Mouse (Mus musculus) heart, postnatal 4 days (tissue): ENCODE measurements around the gene Gsdme. TPM values are rescaled to one million over a fixed set of nuclear protein-coding genes. Genes with fewer than 3 reads are reported as not detected.

Experiments used
- DNase-seq: peaks from one replicate; pipeline ENCODE4 v3.0.0; 2021
- total RNA-seq, 2 experiments: library from RNA; stranded (reverse); gene quantifications; 2 replicates each; pipeline ENCODE4 v1.2.3; 2021

Gsdme gene
- total RNA-seq, 2 experiments from 2014 or later, result 0.57 to 0.61 TPM

DNA sequence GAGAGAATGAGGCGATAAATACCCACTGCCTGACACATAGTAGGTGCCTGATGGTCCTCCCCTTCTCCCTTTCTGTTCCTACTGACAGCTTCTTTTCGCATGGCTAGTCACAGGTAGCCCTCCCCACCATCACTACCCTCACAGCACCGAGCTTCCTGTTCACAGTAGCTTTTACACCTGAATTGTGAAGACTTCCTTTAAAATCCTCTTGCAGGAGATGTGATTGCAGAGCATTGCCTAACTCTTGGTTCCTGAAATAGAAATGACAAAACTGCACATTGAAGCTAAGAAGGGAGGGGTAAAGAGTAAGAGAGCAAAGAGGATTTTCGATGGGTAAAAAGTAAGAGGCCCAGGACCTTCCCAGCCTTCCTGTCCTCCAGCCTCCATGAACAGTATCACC, 18.7 kb downstream of the Gsdme start:
- DNase-seq, result no peak

DNA sequence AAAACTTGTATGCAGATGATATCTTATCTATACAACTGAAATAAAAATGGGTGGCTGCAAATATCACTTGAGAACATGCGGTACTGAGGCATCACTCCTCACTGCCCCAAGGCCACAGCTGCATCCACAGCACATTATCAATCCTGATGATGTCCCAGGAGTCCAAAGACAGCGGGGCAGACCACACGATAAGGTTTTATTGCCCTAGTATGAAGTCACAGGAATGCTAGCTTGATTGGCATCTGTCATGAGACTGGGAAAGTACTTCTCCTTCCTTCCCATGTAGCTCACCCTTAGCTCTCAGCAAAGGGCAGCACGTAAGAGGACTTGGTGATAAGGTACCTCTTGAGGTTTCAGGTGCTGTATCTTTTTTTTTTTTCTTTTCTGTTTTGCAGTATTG, 19.5 kb downstream of the Gsdme start:
- DNase-seq, result no peak

DNA sequence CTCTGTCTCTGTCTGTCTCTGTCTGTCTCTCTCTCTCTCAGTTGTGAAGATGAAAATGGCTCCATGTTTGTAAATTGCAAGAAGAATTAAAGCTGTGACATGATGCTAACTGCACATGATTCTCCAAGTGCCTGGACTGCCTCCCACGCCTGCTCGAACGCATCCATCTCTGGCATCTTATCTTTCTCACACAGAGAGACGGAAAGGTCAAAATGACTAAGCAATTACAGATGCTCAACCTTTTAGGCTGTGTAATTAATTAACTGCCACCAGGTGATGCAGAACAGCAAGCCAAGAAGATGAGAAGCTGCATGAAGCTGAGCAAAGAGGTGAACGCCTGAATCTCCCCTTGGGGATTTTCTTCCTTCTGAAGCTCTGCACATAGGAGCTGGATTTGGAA, 23.2 kb downstream of the Gsdme start:
- DNase-seq, result no peak

DNA sequence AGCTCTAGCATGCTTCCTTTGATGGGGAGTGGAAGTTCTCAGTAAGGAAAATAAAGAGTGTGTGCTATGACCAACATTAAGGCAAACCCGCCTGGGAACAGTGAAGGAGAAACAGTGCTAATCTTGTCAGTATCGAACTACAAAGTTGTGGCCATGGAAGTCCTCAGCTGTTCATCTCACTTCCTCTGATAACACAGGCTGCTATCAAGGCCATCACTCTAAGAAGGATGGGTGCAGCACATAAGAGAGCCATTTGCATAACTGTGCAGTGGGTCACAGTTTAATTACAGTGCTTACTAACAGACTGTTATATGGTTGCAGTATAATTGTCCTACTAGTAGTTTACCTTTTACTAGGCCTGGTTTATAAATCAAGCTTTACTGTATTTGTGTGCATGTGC, 23.8 kb downstream of the Gsdme start:
- DNase-seq, result no peak

DNA sequence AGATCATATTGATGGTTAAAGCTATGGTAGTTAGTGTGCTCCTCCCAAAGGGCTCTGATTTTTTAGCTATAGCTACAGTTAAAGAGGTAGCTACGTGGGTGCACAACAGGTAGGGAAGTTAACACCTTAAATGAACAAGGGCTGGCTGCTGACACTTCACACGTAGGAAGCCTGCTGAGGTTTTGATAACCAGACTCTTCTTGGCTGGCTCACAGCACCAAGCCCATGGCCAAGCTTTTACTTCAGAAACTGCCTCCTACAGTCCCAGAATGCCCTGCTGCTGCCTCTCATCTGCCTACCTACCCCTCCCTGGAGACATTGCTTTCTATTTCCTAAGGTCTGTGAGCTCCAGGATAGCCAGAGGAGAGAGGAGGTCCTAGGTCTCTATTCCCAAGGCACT, 25.7 kb downstream of the Gsdme start:
- DNase-seq, result no peak

DNA sequence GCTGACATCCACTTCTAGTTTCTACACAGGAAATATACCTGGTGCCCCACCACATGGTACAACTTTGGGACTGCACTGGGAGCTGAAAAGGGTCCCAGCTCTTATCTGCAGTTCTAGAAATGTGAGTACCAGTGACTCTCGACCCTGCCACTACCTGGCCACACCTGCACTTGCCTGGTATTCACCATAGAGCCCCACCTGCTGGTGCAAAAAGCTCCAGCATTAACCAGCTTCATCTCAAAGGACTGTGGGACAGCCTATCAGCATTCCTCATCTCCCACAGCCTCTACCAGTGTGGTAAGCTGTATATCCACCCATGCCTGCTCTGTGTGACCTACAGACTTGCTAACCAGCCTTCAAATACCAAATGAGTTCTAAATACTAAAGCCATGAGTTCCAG, 30.7 kb downstream of the Gsdme start:
- no peak for DNase-seq

DNA sequence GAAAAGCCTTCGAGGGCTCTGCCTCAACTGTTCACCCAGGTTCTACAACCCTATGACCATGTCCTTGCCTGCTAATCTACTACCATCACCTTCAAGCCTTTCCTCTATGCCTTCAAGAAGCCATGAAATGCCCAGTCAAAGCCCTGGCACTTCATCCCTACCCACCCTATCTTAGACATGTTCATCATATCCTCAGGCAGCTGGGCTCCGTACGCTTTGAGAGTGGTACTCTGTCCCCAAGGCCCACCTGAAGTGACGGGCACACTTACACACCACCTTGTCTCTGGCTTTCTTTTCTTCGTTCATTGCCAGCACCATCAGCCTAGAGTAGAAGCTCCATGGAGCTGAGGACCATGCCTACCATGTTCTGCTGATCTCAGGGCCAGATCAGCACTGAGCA, 32.4 kb downstream of the Gsdme start:
- DNase-seq, result no peak

DNA sequence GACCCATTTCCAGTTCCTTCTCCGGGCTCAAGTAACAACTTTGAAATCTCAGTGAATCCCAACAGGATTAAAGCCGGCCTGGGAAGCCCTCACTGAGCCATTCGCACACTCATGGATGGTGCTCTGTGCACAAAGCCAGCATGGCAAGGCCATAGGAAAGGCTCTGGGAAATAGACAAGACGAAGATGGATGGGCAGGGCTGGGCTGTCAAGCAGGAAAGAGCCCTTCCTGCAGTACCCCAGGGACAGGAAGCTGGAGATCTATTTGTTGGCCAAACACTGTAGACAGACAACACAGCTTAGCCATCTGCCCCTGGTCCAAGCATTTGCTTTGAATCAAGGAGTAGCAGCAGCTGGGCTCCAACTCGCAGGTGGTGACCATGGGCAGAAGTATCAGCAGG, 35.5 kb downstream of the Gsdme start:
- no peak for DNase-seq

DNA sequence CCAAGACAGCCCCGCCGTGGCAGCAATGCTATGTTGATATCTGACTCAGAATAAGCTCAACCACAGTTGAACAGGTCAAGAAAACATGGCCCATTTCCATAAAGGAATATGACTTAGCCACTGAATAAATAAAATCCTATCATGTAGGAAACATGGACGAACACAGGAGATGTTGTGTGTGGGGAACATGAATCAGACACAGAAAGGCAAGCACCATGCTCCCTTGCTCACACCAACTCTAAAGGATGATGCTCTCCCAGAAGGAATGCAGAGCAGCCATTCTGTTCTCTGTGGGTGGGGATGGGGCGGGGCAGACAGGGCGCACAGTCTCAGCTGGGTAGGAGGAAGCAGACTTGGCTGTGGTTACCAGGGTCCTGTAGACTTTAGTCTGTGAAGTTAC, 38.4 kb downstream of the Gsdme start:
- no peak for DNase-seq

DNA sequence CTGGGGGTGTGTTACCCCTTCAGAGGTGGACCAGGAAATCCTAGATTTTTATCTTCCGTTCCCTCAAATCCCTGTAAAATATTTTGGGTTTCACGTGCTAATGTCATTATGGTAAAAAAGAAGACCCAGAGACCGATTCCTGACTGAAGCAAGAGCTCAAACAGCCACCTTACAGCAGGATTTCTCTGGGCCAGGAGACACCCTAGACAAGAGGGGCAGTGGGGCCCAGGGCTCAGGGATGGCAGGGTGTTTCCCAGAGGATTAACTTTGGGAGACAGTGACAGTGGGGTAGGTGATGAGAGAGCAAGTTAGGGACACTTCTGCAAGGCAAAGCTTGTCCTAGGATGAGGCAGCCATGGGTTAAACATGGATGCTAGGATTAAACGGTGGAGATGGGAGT, 40.1 kb downstream of the Gsdme start:
- no peak for DNase-seq

DNA sequence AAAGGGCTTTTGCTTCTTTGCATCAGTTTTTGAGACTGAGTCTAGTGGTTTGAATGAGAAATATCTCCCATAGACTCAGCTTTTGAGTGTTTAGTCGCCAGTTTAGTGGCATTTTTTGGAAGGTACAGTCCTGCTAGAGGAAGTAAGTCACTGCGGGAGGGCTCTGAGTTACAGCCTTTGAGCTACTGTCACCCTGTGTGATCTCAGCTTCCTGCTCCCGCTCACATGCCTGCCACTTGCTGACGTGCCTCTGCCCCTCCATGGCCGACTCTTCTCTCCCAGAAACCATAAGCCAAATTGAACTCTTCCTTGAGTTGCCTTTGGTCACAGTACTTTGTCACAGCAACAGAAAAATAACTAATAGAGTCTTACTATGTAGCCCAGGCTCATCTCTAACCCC, 40.7 kb downstream of the Gsdme start:
- DNase-seq, result no peak

DNA sequence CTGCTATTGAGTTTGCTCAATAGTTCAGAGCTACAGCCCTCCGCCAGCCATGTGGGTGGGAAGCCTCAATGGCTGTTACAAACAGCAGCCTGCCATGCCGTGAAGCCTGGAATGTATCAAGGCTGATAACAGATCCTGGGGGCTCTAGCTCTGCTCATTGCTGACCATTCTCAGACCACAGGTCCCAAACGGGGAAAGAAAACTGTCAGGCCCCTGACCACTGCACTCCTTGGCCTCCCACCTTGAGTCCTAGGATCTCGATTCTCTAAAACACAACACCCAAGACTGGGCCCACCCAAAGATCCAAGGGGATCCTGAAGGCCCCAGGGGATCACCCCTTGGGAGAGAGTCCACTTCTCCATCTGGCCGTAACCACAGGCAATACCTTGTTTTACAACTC, 41.3 kb downstream of the Gsdme start:
- no peak for DNase-seq

DNA sequence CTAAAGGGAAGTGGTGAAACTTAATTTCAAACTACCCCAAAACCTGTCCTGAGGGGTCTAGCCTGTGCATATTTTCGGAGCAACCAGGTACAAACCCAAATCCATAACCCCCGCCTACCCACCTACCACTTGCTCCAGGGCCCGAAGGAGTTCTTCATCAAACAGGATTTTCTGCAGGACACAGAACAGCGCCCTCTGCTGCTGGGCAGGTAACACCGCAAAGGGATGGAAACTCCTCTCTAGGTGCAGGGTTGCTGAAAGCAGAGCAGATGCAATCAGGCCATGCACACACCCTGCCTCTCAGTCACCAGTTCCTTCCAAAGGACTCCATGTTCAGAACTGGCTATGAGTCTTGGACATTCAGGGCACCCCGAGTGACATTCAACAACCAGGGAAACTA, 42.8 kb downstream of the Gsdme start:
- DNase-seq, result peak; percentile 55

DNA sequence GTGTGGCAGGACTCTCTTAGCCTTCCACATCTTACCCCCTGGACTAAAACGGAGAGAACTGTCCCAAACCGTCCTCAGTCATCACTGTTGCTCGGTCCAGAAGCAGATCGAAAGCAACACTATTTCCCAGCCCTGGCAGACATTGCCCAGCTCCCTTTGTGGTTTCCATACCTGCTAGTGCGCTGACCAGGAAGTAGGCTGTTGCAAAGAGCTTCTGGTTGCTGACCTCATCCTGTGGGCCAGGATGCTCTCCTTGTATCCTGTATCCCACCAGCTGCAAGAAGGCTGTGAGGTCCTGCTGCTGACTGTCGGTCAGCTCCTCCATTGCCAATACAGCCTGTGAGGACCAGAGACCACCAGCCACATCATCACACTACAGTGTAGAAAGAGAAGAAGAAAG, 44.6 kb downstream of the Gsdme start:
- DNase-seq, result no peak

DNA sequence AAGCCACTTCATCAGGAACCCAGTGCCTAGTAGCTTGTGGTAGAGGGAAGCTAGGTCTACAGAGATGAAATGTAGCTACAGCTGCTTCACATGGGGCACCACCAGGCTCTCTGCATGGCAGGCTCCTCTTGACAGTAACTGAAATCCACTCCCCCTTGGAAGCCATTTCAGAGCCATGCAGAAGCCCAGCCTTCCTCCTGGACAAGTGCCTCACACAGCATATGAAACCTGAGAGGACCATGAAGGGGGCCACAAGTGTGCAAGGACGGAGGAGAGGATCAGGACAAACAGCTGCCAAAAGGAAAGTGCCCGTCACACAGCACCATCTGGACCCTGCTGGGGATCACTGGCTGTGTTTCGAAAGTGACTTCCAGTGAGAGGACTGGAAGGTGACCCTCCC, 45.0 kb downstream of the Gsdme start:
- no peak for DNase-seq

DNA sequence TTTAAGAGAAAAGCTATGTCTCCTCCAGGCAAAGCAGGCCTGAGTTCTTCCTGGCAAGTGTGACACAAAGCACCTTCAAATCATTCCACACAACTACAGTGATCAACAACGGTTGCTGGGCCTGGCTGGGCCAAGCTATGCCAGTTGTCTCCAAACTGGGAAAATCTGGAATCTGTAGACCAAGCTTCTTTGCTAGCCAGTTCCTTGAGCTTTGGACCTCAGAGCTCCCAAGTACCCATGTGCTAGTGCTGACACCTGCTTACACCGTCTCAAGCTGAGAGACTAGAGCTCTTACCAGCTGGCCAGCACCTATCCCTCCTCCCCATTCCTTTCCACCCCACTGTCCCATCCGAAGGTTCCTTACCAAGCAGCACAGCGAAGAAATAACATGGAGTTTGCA, 47.7 kb downstream of the Gsdme start:
- DNase-seq, result no peak

DNA sequence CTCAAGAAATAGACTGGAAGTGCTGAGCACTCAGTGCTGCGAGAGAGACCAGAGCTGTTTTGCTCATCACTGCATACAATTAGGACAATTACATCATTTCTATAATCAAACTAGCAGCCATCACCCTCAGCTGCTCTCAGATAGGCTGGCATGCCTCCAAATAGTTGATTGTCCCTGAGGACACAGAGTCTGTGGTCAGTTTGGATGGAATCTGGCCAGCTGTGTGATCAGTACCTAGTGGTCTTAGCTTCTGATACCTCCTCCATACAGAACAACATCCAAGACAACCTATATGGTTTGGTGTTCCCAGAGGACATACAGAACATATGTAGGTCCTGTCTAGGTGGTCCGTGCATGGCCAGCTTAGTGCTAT, 48.3 kb downstream of the Gsdme start:
- peak; percentile 53 for DNase-seq

DNA sequence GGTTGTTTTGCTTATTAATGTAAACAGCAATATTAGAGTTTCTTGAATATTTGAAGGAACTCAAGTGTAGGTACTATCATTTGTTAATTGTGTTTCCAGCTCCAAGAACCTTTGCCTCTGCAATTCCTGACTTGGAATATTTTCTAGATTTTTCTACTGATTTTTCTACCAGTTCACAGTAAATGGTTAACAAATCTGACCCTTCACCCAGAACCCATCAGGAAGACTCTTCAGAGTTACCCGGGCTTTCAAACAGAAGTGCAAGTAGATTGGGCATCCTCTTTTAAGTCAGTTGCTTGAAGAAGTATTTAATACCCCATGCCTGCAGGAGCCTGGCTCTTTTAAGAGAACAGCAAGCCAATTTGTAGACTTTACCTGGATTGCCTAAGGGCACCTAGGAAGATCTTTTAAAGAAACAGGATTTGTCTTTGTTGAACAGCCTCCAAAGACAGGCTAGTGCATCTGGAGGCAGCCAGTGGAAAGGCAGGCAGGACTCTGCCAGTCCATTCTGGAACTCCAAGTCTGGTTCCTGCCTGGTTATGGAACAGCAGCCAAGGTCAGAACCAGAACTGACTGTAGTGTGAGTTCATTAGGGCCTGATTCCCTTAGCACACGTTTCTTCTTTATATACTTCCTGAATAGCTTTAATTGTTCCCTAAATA, 48.8 kb downstream of the Gsdme start:
- DNase-seq, result no peak

DNA sequence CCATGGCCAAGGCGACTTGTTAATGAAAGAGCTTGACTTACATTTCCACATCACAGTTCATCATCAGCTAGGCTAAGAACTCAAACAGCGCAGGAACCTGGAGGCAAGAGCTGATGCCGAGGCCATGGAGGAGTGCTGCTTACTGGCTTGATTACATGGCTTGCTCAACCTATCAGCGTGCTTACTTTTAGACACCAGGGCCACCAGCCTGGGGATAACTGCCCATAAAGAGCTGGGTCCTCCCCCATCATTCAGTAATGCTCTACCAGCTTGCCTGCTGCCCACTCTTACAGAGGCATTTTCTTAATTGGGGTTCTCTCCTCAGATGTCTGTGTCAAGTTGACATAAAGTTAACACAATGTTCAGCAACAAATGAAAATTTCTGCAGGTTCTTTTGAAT, 58.6 kb downstream of the Gsdme start:
- no peak for DNase-seq

DNA sequence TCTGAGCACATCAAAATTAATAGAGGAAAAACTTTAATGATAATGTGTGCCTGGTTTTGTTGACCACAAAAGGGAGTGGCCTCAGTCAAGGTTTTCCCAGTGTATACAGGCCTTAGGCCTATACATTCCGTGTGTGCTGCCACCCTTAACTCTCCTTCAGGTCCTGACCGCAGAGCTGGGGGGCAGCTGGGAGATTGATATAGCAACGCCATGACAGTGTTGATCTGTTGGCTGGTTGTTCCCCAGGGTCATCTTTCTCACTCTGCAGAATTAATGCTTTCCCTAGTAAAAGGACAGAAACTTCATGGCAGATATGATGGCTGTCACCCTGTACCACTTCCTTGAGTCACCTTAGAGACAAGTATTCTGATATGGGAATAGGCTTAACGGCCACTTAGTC, 59.3 kb downstream of the Gsdme start:
- no peak for DNase-seq

DNA sequence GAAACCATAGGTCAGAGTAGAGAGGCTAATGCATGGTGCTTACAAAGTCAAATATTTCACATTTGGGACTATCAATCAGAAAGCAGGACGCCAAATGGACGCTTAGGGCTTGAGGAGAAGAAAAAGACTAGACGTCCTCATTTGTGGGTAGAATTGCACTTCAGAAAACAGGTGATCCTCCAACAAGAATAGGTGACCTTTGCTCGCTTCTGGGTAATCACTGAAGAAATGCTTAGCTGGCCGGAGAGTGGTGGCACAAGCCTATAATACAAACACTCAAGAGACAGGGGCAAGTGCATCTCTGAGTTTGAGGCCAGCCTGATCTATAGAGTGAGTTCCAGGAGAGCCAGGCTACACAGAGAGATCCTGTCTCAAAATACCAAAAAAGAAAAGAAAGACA, 69.8 kb downstream of the Gsdme start:
- DNase-seq, result no peak

DNA sequence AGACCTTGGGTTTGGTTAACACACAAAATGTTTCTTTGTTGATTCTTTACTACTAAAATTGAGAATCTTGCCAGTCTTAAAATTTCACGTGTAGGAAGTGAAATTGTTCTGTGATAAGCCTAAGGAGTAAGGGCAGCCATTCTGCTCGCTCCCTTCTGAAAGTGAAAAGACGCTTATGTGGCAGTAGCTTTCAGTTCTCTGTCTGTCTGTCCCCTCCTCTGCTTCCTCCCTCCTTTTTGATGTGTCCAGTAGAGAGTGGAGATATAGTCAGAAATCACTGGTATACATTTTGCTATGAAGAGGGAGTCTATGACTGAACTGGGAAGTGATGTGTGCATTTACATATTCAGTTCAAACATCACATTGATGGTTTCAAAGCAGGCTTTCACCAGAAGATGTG, 70.8 kb downstream of the Gsdme start:
- no peak for DNase-seq

DNA sequence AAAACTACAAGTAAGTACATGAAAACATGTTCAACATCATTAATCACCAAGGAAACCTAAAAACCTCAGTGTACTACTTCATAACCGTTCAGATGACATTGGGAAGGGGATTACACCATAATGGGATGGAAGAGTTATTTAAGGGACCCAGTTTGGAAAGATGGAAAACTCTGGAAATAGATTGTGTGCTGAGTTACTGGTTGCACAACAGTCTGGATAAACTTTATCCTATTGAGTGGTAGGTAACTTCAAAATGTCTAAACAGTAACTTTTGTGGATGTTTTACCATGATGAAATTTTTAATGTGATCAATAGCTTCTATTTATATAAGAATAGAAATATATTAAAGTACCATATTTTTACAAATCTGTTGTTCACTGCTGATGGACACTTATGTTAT, 71.5 kb downstream of the Gsdme start:
- DNase-seq, result no peak

DNA sequence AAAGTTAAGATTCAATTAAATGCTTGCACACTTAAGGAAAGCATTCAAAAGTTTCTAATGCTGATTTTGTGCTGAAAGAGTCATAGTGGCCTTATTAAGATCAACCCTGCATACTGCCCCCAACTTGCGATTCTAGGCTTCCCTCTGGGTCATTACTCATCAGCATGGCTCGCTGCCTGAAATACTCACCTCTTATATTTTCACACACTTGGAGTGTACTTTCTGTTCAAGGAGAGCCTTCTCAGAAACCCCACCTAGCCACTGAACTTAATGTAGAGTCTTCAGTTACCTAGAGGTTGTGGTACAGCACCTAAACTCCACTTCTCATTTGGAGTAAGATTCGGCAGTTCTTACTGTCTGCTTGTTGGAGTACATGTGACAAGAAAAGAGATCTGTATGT, 72.1 kb downstream of the Gsdme start:
- no peak for DNase-seq

DNA sequence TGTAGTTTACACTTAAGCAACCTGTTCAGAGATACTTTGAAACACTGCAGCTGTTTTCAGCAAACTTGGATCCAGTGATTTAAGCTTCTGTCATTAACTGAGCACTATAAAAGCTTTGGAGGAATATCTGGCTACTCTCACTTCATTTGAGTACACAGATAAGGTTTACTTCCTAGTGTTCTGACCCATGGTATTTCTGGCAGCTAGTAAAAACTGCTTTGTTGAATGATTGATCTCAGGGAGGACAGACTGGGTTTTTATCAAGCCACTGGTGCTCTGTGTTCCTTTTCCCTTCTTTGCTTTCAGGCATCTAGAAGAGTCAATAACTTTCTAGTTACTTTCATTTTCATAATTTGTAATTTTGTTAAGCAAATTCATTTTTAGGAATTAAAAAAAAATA, 74.3 kb downstream of the Gsdme start:
- DNase-seq, result no peak

DNA sequence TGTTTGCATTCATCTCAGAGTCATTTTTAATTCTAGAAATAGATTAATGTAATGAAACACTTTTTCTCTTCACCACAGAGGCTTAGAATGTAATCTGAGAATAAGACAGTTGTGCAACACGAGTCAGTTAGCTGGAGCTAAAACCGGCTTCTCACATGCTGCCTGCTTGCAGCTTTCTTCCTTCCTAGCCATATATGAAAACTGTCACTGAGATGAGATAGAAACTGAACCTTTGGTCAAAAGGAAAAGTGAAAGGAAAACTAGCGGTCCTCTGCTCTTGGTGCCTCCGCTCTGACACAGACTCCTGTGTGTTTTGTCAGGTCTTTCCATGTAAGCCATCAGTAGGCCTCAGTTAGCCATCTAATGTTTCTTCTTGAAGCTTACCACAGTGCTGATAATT, 75.7 kb downstream of the Gsdme start:
- no peak for DNase-seq
